Mouse (Mus musculus) kidney, adult 2 months (tissue): Measurements from ENCODE around the gene Nrp1.

Source experiments
- CTCF ChIP-seq: fragments of 200-500 bp; conservative IDR thresholded peaks from 2 replicates; pipeline ENCODE4 v1.5.1; 2011; ENCODE audit warnings: low read depth, mild to moderate bottlenecking, control low read depth, low read length, moderate library complexity, mixed read lengths; ENCODE audit not compliant: insufficient read depth, insufficient read length
- POLR2A ChIP-seq: fragments of 200-500 bp; IDR thresholded peaks from one replicate; pipeline ENCODE4 v1.6.1; 2011; ENCODE audit warnings: low read depth, low read length, control low read depth

DNA sequence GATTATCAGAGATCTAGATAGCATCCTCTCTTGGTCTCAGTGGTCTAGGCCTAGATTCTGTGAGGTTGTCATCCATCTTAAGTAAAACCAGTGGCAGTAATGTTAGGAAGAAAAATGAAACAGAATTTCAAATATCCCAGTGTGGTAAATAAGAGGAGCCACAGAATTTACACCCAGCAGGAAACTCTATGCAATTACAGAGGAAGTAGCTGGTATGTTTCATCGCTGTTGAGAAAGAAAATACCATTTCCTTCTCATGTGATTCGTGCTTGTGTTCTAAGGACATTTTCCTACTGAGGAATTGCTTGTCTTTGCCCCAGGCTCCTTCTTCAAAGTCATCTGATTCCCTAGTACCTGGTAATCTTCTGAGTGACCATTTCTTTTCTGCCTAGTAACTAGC lies 95.1 kb downstream of the Nrp1 start:
- TF ChIP-seq CTCF (no peak), POLR2A (no peak)
